Mouse (Mus musculus): ENCODE measurements around the gene Ninl.

Gene Ninl

GRCm38 (mm10) chr2:150900341-150900740, 138.8 kb downstream of the Ninl start:
- DNase-seq: no peak

GRCm38 (mm10) chr2:150895691-150896252, 143.4 kb downstream of the Ninl start:
- no peak for DNase-seq

- no peak for DNase-seq
Observed at GRCm38 (mm10) chr2:150894617-150895267, 144.4 kb downstream of the Ninl start.

GRCm38 (mm10) chr2:150887370-150887769, 151.8 kb downstream of the Ninl start:
- no peak for DNase-seq

GRCm38 (mm10) chr2:150886315-150886714, 152.9 kb downstream of the Ninl start:
- no peak for DNase-seq

GRCm38 (mm10) chr2:150885814-150886213, 153.4 kb downstream of the Ninl start:
- DNase-seq: no peak

- no peak for DNase-seq
Observed at GRCm38 (mm10) chr2:150884779-150885110, 154.4 kb downstream of the Ninl start.

All from cerebellum, postnatal 36 days (tissue).